Mouse (Mus musculus): Measurements from ENCODE around the gene 1700025B11Rik. TPM values are rescaled to one million over a fixed set of nuclear protein-coding genes. Genes with fewer than 3 reads are reported as not detected.
"Not testable (repeated sequence)": the region's sequence is repeated elsewhere in the genome, so short reads cannot be mapped to it uniquely, and the experiment has no call there.

1700025B11Rik gene
- polyA plus RNA-seq (2016; fragmentation: Nextera tagmentation; extraction: Ambion mirVana): not detected in 2 replicates

GRCm38 (mm10) chr15:77561792-77562191 lies at the start of gene 1700025B11Rik:
1700025B11Rik (minus strand) TSS chr15:77561892.
- H3K4me1 ChIP-seq (replicated peaks): no peaks in the 10 kb centered on the region
- H3K9me3 ChIP-seq: no peaks in the 10 kb centered on the region
- H3K27ac ChIP-seq: no peak within 1 kb of the TSS
- no peaks in the 10 kb centered on the region for H3K27me3 ChIP-seq (ENCODE audit: insufficient read depth, poor library complexity, severe bottlenecking)
- DNase-seq (ENCODE audit: low spot score): no peak
- no peak within 1 kb of the TSS for H3K4me3 ChIP-seq
- H3K36me3 ChIP-seq: no peaks in the 10 kb centered on the region

- H3K4me3 ChIP-seq: no peak overlapping the region
Measured at GRCm38 (mm10) chr15:77606069-77606468, 44.4 kb upstream of the 1700025B11Rik start.

GRCm38 (mm10) chr15:77598958-77599357 lies 37.3 kb upstream of the 1700025B11Rik start, which contains the start of gene Gm36245:
Gm36245 (plus strand) TSS chr15:77599258.
- no peak for DNase-seq (ENCODE audit: low spot score)
- H3K27me3 ChIP-seq (ENCODE audit: insufficient read depth, poor library complexity, severe bottlenecking): no peaks in the 10 kb centered on the region
- WGBS: 93% methylated on average over 1 of the region's 1 CpGs
- H3K9me3 ChIP-seq: no peaks in the 10 kb centered on the region
- no peak within 1 kb of the TSS for H3K27ac ChIP-seq
- H3K4me1 ChIP-seq (replicated peaks): no peaks in the 10 kb centered on the region
- no peak within 1 kb of the TSS for H3K4me3 ChIP-seq
- no peaks in the 10 kb centered on the region for H3K36me3 ChIP-seq

More at GRCm38 (mm10) chr15:77606069-77606468, 44.4 kb upstream of the 1700025B11Rik start:
- H3K4me1 ChIP-seq (replicated peaks): no peaks in the 10 kb centered on the region
- no peaks in the 10 kb centered on the region for H3K9me3 ChIP-seq
- H3K27me3 ChIP-seq (ENCODE audit: insufficient read depth, poor library complexity, severe bottlenecking): no peaks in the 10 kb centered on the region
- DNase-seq (ENCODE audit: low spot score): no peak
- H3K27ac ChIP-seq: no peak overlapping the region
- WGBS: 94% methylated on average over 3 of the region's 3 CpGs
- H3K36me3 ChIP-seq: no peaks in the 10 kb centered on the region

- Histone ChIP-seq H3K4me1 (replicated peaks) (no peaks in the 10 kb centered on the region), H3K36me3 (no peaks in the 10 kb centered on the region), H3K27ac (no peak overlapping the region), H3K9me3 (no peaks in the 10 kb centered on the region), H3K27me3 (ENCODE audit: insufficient read depth, poor library complexity, severe bottlenecking) (no peaks in the 10 kb centered on the region), H3K4me3 (no peak overlapping the region)
- 90% methylated on average over 3 of the region's 3 CpGs for WGBS
- DNase-seq (ENCODE audit: low spot score): no peak
Measured at GRCm38 (mm10) chr15:77598429-77598828, 36.7 kb upstream of the 1700025B11Rik start.

GRCm38 (mm10) chr15:77595961-77596360 lies 34.3 kb upstream of the 1700025B11Rik start, which contains the start of gene Apol10b:
Apol10b (minus strand) TSS chr15:77596125.
- no peak for DNase-seq (ENCODE audit: low spot score)
- H3K4me1 ChIP-seq (replicated peaks): no peaks in the 10 kb centered on the region
- no peaks in the 10 kb centered on the region for H3K36me3 ChIP-seq
- 73% methylated on average over 5 of the region's 5 CpGs for WGBS
- no peaks in the 10 kb centered on the region for H3K27me3 ChIP-seq (ENCODE audit: insufficient read depth, poor library complexity, severe bottlenecking)
- H3K9me3 ChIP-seq: no peaks in the 10 kb centered on the region
- no peak within 1 kb of the TSS for H3K4me3 ChIP-seq
- H3K27ac ChIP-seq: no peak within 1 kb of the TSS

GRCm38 (mm10) chr15:77593557-77593956 lies 31.9 kb upstream of the 1700025B11Rik start:
- no peaks in the 10 kb centered on the region for H3K27me3 ChIP-seq (ENCODE audit: insufficient read depth, poor library complexity, severe bottlenecking)
- H3K4me1 ChIP-seq (replicated peaks): no peaks in the 10 kb centered on the region
- WGBS: 86% methylated on average over 1 of the region's 1 CpGs
- no peak overlapping the region for H3K27ac ChIP-seq
- no peak for DNase-seq (ENCODE audit: low spot score)
- H3K4me3 ChIP-seq: no peak overlapping the region
- H3K36me3 ChIP-seq: no peaks in the 10 kb centered on the region
- H3K9me3 ChIP-seq: no peaks in the 10 kb centered on the region

GRCm38 (mm10) chr15:77590881-77591280 lies 29.2 kb upstream of the 1700025B11Rik start:
- 75% methylated on average over 2 of the region's 2 CpGs for WGBS
- H3K4me3 ChIP-seq: no peak overlapping the region
- no peaks in the 10 kb centered on the region for H3K4me1 ChIP-seq (replicated peaks)
- H3K9me3 ChIP-seq: no peaks in the 10 kb centered on the region
- H3K36me3 ChIP-seq: no peaks in the 10 kb centered on the region
- DNase-seq (ENCODE audit: low spot score): no peak
- no peaks in the 10 kb centered on the region for H3K27me3 ChIP-seq (ENCODE audit: insufficient read depth, poor library complexity, severe bottlenecking)
- H3K27ac ChIP-seq: no peak overlapping the region

- Histone ChIP-seq H3K36me3 (no peaks in the 10 kb centered on the region), H3K27ac (no peak overlapping the region), H3K27me3 (ENCODE audit: insufficient read depth, poor library complexity, severe bottlenecking) (no peaks in the 10 kb centered on the region), H3K9me3 (no peaks in the 10 kb centered on the region), H3K4me3 (no peak overlapping the region), H3K4me1 (replicated peaks) (no peaks in the 10 kb centered on the region)
- DNase-seq (ENCODE audit: low spot score): no peak
Measured at GRCm38 (mm10) chr15:77588981-77589380, 27.3 kb upstream of the 1700025B11Rik start.

- no peak for DNase-seq (ENCODE audit: low spot score)
Measured at GRCm38 (mm10) chr15:77587026-77587425, 25.3 kb upstream of the 1700025B11Rik start.

GRCm38 (mm10) chr15:77581681-77582080 lies 20.0 kb upstream of the 1700025B11Rik start:
- Histone ChIP-seq H3K9me3 (peaks cover 7% of the 10 kb centered on the region), H3K27me3 (ENCODE audit: insufficient read depth, poor library complexity, severe bottlenecking) (no peaks in the 10 kb centered on the region), H3K4me3 (no peak overlapping the region), H3K4me1 (replicated peaks) (no peaks in the 10 kb centered on the region), H3K36me3 (no peaks in the 10 kb centered on the region), H3K27ac (no peak overlapping the region)
- 79% methylated on average over 1 of the region's 1 CpGs for WGBS
- DNase-seq (ENCODE audit: low spot score): no peak

More at GRCm38 (mm10) chr15:77587026-77587425, 25.3 kb upstream of the 1700025B11Rik start:
- H3K4me3 ChIP-seq: no peak overlapping the region
- H3K4me1 ChIP-seq (replicated peaks): no peaks in the 10 kb centered on the region
- H3K9me3 ChIP-seq: peaks cover 7% of the 10 kb centered on the region
- no peaks in the 10 kb centered on the region for H3K36me3 ChIP-seq
- H3K27me3 ChIP-seq (ENCODE audit: insufficient read depth, poor library complexity, severe bottlenecking): no peaks in the 10 kb centered on the region
- no peak overlapping the region for H3K27ac ChIP-seq

GRCm38 (mm10) chr15:77579311-77579710 lies 17.6 kb upstream of the 1700025B11Rik start:
- Histone ChIP-seq H3K27ac (no peak overlapping the region), H3K4me1 (replicated peaks) (no peaks in the 10 kb centered on the region), H3K4me3 (no peak overlapping the region), H3K36me3 (no peaks in the 10 kb centered on the region), H3K9me3 (peaks cover 7% of the 10 kb centered on the region), H3K27me3 (ENCODE audit: insufficient read depth, poor library complexity, severe bottlenecking) (no peaks in the 10 kb centered on the region)
- WGBS: 90% methylated on average over 4 of the region's 4 CpGs
- DNase-seq (ENCODE audit: low spot score): no peak

- no peak for DNase-seq (ENCODE audit: low spot score)
- H3K27ac ChIP-seq: no peak overlapping the region
- no peak overlapping the region for H3K4me3 ChIP-seq
- H3K9me3 ChIP-seq: peaks cover 6% of the 10 kb centered on the region
- no peaks in the 10 kb centered on the region for H3K27me3 ChIP-seq (ENCODE audit: insufficient read depth, poor library complexity, severe bottlenecking)
- no peaks in the 10 kb centered on the region for H3K36me3 ChIP-seq
- no peaks in the 10 kb centered on the region for H3K4me1 ChIP-seq (replicated peaks)
- 88% methylated on average over 2 of the region's 2 CpGs for WGBS
Measured at GRCm38 (mm10) chr15:77578801-77579200, 17.1 kb upstream of the 1700025B11Rik start.

- Histone ChIP-seq H3K4me1 (replicated peaks) (no peaks in the 10 kb centered on the region), H3K36me3 (no peaks in the 10 kb centered on the region)
Measured at GRCm38 (mm10) chr15:77563219-77563618, 1.5 kb upstream of the 1700025B11Rik start.

GRCm38 (mm10) chr15:77539221-77539620 lies 22.5 kb downstream of the 1700025B11Rik start:
- H3K27ac ChIP-seq; H3K27me3 ChIP-seq (ENCODE audit: insufficient read depth, poor library complexity, severe bottlenecking); DNase-seq (ENCODE audit: low spot score); H3K36me3 ChIP-seq; H3K4me1 ChIP-seq (replicated peaks); H3K4me3 ChIP-seq; H3K9me3 ChIP-seq: not testable (repeated sequence)
- 49% methylated on average over 1 of the region's 1 CpGs for WGBS

More at GRCm38 (mm10) chr15:77563219-77563618, 1.5 kb upstream of the 1700025B11Rik start:
- Histone ChIP-seq H3K27me3 (ENCODE audit: insufficient read depth, poor library complexity, severe bottlenecking) (no peaks in the 10 kb centered on the region), H3K27ac (no peak overlapping the region), H3K9me3 (no peaks in the 10 kb centered on the region), H3K4me3 (no peak overlapping the region)
- no peak for DNase-seq (ENCODE audit: low spot score)

All from hindbrain, embryonic 10.5 days (tissue).